Mouse (Mus musculus) cerebellum, postnatal 10 days (tissue): Measurements from ENCODE around the gene Trib2.

ENCODE experiments used
- DNase-seq, 2 experiments: peaks; one replicate each; pipeline ENCODE4 v3.0.0; 2021; ENCODE audit warnings: mixed read lengths in 2 of 2

Gene Trib2

DNA sequence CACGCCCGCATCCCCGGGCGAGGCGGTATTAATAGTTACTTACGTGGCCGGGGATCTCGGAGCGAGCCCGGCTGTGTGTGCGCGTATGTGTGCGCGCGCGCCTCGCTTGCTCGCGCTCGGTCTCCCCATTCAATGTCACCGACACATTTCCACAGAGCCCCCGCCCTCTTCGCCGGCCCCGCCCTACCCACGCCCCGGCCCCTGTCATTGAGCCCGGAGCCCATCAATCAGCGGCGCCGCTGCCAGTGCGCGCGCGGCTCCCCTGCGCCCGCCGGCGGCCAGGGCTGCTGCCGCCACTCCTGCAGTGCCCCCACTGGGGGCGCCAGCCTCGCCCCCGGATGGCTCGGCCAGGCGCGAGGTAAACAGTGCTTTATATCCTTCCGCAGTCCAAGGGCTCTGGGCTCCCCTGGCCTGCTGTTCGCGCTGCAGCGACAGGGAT is at the start of gene Trib2:
TSS of gene Trib2 (minus strand) at position 183 of the 439 bp plus-strand sequence.
- peak; percentile 95 to 98 for DNase-seq

- DNase-seq, result no peak
Measured at GRCm38 (mm10) chr12:15858005-15858404, 41.3 kb upstream of the Trib2 start.

DNA sequence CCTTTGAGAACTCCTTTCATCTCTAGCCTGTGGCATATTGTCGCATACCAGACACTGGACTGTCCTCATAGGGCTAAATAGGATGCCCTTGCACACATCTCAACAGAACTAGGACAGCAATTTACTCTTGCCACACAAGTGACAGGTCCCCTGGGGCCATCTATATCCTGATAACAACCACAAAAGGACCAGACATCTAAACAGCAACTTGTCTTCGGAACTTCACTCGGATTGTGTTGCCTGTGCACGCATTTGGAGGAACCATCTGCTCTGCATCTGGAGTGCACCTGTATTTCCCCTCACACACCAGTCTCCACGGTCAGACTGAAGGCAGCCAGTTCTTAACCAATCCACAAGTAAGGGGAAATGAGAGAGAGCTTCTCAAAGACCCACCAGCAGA is 39.2 kb upstream of the Trib2 start:
- no peak for DNase-seq

GRCm38 (mm10) chr12:15852781-15853180 is 36.1 kb upstream of the Trib2 start:
- no peak for DNase-seq

DNA sequence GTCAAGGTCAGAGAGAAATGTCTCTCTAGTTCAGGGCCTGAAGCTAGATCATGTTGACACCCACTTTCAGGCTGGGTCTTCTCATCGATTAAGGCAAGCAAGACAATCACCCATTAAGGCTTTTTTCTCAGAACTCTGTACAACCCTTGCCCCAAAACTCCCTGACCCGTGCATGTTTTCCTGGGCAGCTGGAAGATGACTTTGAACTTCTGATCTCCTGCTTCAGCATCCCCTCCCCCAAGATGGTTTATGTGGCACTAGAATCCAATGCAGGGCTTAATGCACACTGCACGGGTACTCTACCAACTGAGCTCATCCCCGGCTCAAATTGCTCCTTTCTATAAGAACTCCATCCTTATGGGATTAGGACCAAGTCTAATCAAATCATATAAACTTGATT is 35.3 kb upstream of the Trib2 start:
- DNase-seq, result no peak

- peak; percentile 48 to 60 for DNase-seq
Measured at GRCm38 (mm10) chr12:15850441-15850895, 33.7 kb upstream of the Trib2 start.

DNA sequence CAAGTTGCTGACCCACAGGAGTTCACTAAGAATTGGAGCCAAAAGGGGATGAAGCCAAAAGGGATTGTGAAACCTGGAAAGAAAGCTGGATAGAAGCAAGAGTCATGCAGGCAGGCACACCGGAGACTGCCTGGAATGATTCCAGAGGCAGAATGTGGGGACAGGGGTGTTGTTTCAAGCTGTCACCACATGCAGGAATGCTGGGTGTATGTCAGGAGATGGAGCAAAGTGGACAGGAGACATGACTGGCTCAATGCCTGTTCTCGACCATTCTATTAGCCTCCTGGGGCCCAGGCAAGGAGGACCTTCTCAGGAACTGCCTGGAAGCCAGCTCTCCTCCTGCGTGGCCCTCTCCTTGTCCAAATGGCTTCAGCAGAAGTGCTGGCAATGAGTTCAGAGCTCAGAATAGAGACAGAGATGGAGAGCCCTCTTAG is 33.2 kb upstream of the Trib2 start:
- peak; percentile 76 to 90 for DNase-seq

DNA sequence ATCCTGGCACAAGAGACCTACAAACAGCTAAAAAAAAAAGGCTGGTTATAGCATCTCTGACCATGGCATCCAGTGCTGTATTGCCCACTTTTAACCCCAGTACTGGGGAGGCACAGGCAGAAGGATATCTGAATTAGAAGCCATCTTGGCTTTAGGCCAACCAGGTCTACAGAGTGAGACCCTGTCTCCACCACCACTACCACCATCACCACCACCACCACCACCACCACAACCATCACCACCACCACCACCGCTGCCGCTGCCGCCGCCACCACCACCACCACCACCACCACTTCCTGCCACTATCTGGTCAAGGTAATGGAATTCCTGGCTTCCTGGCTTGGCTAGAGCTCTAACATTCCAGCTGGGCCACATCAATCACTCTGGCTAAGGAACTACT is 31.7 kb upstream of the Trib2 start:
- peak; percentile 5 to 22 for DNase-seq

DNA sequence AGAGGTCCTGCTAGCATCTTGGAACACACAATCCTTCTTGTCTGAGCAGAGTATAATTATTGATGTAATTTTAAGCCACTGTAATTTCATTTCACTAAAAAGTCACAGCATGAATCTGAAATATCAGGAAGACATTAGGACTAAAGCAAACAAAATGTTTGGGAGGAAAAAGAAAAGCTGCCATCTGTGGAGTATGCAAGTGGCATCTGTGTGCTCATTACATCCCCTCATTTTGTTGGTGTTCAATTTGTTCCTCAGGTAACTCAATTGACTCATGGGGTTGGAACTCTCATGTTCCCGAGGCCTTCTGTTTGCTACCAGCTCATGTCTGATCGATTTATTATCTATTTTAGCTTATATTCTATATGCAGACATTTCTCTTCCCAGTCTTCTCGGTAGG is 28.0 kb upstream of the Trib2 start:
- no peak for DNase-seq

GRCm38 (mm10) chr12:15840864-15841557 is 24.3 kb upstream of the Trib2 start:
- no peak for DNase-seq

GRCm38 (mm10) chr12:15838201-15838600 is 21.5 kb upstream of the Trib2 start:
- DNase-seq, result no peak

DNA sequence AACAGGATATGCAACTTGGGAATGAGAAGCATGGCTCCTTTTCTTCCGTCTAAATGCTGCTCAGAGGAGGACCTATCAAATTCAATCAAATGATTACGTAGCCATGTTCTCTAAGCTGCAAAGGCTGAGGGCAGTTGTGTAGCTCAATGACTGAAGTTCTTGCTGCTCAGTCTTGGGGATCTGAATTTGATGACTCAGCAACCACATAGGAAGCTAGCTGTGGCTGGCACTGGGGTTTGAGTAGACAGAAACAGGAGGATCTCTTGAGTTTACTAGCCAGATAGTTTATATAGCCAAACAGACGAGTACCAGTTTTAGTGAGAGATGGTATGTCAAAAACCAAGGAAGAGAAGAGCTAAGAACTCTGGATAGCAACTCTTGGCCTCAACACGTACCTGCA is 20.8 kb upstream of the Trib2 start:
- DNase-seq, result no peak

GRCm38 (mm10) chr12:15832674-15833052 is 15.9 kb upstream of the Trib2 start:
- no peak for DNase-seq

- DNase-seq, result no peak
Measured at GRCm38 (mm10) chr12:15831941-15832673, 15.4 kb upstream of the Trib2 start.

DNA sequence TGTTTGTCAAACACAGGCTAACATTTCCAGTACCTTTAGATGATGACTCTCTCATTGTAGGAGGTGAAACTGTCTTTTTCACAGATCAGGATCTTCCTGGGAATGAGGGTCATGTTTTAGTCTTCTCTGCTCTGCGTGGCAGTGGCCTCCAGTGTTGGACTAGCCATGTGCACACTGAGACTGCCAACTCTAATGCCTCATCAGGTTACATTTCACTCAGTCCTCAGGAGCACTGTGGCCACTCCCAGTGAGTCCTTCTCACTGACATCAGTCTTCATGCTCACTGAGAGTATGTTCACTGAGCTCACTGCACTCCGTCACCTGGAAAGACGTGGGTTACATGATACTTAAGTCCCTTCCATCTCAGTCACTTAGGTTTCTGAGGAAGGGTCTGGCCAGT is 14.0 kb upstream of the Trib2 start:
- DNase-seq, result no peak

DNA sequence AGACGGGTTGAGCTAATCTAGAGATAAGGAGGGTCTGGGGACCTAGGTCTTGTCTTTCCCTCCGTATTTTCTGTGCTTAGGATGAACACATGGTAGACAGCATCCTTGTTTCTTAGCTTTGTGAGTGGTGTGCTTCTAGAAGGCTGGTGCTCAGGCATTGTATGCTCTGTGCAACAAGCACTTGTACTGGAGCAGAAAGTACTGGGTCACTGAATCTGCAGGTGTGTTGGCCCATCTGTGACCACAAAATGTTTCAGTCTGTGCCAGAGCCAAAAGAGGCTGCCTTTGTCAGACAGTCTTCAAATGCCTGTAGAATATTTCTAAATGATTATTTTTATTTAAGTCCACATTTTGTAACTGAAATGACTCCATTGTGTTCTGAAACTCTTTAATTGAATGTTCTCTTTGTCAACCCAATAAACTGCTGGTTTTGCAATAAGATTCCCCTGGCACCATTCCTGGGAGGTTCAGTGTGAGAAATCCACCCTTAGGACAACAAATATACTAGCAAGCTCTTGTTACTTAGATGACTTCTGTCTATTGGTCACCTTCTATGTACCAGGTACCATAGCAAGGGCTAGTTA is 12.2 kb upstream of the Trib2 start:
- no peak for DNase-seq

GRCm38 (mm10) chr12:15821019-15821418 is 4.3 kb upstream of the Trib2 start:
- no peak for DNase-seq

DNA sequence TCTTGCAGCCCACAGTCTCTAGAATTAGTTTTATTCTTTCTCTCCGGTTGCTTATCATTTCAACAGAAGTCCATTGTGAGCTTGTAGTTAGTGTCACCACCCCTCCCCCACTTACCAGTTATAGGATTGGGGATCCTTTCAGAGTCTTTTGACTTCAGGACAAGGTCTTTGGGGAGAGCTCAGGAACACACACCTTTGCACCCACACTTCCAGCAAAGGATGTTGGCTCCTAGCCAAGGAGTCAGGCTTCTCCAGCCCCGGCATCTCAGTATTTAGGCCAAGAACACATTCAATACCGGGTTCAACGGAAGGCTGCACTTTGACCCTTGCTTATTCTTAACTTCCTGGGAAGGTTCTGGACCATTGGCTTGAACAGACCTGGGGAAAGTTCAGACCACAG is 643 bp upstream of the Trib2 start:
- DNase-seq, result peak; percentile 56 to 71

GRCm38 (mm10) chr12:15816254-15816605 is 492 bp downstream of the Trib2 start:
- peak; percentile 70 to 72 for DNase-seq

DNA sequence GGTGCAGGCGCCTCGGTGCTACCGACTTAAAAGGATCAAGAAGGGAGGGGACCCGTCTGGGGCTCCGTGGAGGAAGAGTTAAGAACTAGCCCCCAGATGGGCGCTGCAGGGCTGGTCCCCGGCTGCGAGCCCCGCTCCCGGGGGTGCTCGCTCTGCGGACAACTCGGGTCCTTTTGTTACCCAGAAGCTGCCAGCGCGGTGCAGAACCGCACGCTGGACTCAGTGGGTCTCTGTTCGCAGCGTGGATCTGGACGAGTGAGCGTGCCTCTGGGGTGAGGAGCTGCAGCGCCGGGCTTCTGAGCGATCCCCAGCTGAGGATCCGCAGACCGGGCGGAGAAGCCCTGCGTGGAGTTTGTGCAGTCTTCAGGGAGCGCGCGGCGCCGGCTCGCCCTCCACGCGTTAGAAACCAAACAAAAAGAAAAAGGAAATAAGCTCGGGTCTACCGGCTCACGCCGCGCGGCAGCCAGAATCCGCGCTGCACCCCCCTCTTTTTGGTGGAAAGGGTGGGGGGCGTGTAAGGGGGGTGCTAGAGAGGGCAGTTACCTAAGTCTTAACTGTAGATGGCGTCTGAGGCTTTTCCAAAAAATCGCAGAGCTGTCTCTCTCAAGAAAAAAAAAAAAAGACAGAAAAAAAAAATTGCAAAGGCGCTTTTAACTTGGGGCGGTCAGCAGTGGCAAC is 1.0 kb downstream of the Trib2 start:
- peak; percentile 85 for DNase-seq

- DNase-seq, result peak; percentile 58 to 59
Measured at GRCm38 (mm10) chr12:15815170-15815575, 1.5 kb downstream of the Trib2 start.

- DNase-seq, result peak; percentile 52
Measured at GRCm38 (mm10) chr12:15814249-15815081, 2.3 kb downstream of the Trib2 start.

DNA sequence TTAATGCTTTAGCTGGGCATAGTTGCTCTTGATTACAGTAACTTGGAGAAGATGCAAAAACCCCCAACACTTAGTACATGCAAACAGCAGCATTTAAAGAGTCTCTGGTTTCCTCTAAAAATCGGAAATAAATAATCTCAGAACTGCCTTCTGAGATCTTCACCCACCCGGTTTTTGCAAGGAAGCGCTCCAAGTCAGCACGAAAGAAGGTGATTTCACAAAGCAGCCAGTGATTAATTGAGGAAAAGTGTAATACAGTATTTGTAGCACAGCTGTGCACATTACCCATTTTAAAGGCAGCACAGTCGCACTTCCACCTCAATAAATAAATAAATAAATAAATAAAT is 2.9 kb downstream of the Trib2 start:
- DNase-seq, result no peak
